Mouse (Mus musculus): ENCODE measurements at regions not wholly inside any gene's neighbourhood (a gene's known extent, or its start where the extent isn't known, plus 50 kb on each side); places are given as distances from the start of the nearest gene placed in this dataset.

DNA sequence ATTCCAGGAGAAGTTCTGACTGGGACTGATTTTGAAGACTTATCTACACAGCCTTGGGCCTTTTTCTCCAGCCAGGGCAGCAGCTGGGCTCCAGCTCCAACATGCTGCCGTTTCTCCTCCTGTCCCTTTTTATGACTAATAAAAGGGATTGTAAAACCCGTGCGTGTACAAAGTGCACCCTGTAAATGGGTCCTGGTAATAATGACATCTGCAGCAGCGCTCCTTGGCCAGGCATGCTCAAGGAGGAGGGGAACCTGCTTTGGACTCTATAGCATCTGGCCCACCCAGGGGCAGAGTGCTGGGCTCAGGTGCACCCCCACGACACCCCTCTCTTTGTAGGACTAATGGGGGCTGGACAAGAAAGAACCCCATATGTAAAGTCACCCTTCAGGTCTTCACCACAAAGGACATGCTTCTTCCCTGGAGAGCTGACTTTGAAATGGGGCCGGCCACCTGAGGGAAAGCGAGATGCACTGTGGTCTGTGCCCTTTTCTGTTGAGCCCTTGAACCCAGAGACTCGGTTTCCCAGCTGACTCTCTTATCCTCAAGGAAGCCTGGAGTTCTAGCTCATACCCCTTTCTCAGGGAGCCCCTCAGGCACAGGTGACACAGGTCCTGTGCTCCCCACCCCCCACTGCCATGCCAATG is 61.4 kb downstream of the Mrpl23 start:
- WGBS, result 82% methylated on average over 8 of the region's 8 CpGs
- Histone ChIP-seq H3K27ac (no peak overlapping the region), H3K4me3 (no peak overlapping the region), H3K36me3 (replicated peaks) (no peaks in the 10 kb centered on the region), H3K9me3 (no peaks in the 10 kb centered on the region), H3K27me3 (ENCODE audit: poor library complexity, severe bottlenecking) (no peaks in the 10 kb centered on the region), H3K4me1 (peaks cover 23% of the 10 kb centered on the region)
- DNase-seq (ENCODE audit: extremely low spot score, low spot score), result no peak

DNA sequence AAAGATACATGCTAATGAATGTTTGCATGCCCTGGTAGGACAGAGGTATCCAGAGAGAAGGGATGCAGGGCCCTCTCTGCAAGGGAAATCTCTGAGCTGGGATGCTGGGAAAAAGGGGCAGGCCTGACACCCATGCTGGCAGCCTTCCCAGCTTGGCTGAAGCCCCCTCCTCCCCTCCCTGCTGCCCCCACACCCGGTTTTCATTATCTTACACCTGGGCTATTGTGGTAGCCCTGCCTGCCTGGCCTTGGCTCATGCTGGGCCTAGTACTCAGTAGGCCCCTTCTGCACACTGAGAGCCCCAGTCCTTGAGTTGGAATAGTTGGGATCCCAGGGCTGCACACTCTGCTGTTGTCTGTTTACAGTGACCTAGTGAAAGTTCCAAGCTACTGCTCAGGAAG is 62.9 kb downstream of the Mrpl23 start:
- H3K27ac ChIP-seq, result 0 out of 2 replicates have a peak overlapping the region, but pooled peaks have one; percentile 56
- no peaks in the 10 kb centered on the region for H3K36me3 ChIP-seq (replicated peaks)
- WGBS, result 36% methylated on average over 1 of the region's 1 CpGs

DNA sequence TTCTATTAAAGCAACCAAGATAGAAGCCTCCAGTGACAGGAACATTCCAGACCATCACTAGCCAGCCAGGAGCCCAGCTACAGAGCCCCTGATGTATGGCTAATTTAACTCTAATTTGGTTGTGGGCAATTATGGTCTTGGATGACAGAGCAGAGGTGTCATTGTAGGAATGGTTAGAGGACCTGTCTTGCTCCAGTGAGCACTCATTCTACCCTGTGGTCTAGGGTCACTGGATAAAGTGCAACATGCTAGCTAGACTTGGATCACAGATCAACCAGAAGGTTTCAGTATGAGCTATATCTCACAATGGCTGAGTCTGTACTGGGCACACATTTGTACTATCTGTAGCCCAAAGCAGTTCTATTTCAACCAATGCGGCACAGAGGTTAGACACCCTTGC is 63.7 kb downstream of the Mrpl23 start:
- H3K4me3 ChIP-seq, result no peak overlapping the region
- H3K9me3 ChIP-seq, result no peaks in the 10 kb centered on the region
- DNase-seq (ENCODE audit: extremely low spot score, low spot score), result no peak
- no peaks in the 10 kb centered on the region; the same call in 1 of the 2 replicates for H3K27me3 ChIP-seq (ENCODE audit: poor library complexity, severe bottlenecking)
- no peaks in the 10 kb centered on the region for H3K36me3 ChIP-seq (replicated peaks)
- WGBS, result 92% methylated on average over 1 of the region's 1 CpGs
- peaks cover 32% of the 10 kb centered on the region for H3K4me1 ChIP-seq
- H3K27ac ChIP-seq, result no peak overlapping the region

More for the DNA sequence above, 62.9 kb downstream of the Mrpl23 start:
- Histone ChIP-seq H3K9me3 (no peaks in the 10 kb centered on the region), H3K4me3 (no peak overlapping the region), H3K4me1 (peaks cover 28% of the 10 kb centered on the region), H3K27me3 (ENCODE audit: poor library complexity, severe bottlenecking) (no peaks in the 10 kb centered on the region; the same call in 1 of the 2 replicates)
- DNase-seq (ENCODE audit: extremely low spot score, low spot score), result no peak

DNA sequence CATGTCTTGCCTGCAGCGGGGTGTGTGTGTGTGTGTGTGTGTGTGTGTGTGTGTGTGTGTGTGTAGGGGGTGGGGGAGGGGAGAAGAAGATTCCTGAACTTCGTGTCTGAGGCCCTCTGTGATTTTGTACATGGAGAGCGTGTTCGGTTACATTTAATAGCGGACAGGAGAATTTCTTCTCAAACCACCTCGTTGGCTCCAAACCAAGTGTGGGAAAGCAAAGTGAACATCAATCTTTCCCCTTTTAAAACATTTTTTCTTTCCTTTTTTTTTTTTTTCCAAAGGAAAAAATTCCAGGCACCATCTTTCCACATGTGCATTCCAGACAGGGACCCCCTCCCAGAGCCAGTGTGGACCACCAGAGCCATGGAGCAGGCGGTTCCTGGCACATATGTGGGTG is 65.5 kb downstream of the Mrpl23 start:
- H3K4me3 ChIP-seq, result no peak overlapping the region
- no peak for DNase-seq (ENCODE audit: extremely low spot score, low spot score)
- 92% methylated on average over 7 of the region's 7 CpGs for WGBS
- H3K9me3 ChIP-seq, result no peaks in the 10 kb centered on the region
- H3K4me1 ChIP-seq, result peaks cover 23% of the 10 kb centered on the region
- no peak overlapping the region for H3K27ac ChIP-seq
- no peaks in the 10 kb centered on the region; the same call in 1 of the 2 replicates for H3K27me3 ChIP-seq (ENCODE audit: poor library complexity, severe bottlenecking)
- H3K36me3 ChIP-seq (replicated peaks), result no peaks in the 10 kb centered on the region

DNA sequence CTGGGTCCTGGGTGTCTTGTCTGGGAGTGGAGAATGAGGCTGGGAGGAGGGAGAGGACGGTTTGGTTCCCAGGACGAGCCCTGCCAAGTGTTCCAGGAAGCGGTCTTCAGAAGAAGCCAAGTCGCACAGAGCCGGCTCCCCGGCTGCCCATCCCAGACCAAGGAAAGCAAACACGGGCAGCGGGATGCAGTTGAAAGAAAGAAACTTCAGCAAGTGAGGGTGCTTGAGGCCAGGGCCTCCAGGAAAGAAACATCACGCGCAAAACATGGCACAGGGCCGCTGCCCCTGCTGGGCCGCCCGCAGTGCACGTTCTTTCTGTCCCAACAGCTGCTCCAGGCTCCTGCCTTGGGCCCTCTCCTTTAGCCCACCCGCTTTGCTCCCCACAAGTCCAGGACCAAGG is 66.7 kb downstream of the Igf2 start:
- peak overlapping the region; percentile 20; the same call in 1 of the 2 replicates for H3K27ac ChIP-seq
- no peaks in the 10 kb centered on the region for H3K9me3 ChIP-seq
- WGBS, result 85% methylated on average over 15 of the region's 15 CpGs
- no peak for DNase-seq (ENCODE audit: extremely low spot score, low spot score)
- no peaks in the 10 kb centered on the region; the same call in 1 of the 2 replicates for H3K27me3 ChIP-seq (ENCODE audit: poor library complexity, severe bottlenecking)
- no peaks in the 10 kb centered on the region for H3K36me3 ChIP-seq (replicated peaks)
- peaks cover 16% of the 10 kb centered on the region for H3K4me1 ChIP-seq
- H3K4me3 ChIP-seq, result no peak overlapping the region

DNA sequence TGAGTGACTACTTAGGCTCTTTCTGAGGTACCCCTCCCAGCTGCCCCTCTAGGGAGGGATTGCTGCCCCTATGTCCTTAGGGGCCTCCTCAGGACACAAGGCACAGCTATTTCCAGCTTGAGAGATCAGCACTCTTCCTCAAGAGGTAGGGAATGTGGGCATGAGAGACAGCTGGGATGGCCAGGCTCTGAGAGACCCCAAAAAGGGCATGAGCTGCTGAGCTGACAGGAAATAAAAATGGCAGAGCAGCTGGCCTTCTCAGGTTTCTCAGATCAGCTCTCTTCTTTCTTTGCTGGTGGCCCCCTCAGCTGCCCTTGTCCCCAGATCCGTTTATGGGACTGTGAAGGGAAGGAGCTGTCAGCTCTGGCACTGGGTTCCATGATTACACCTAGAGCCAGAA is 66.2 kb downstream of the Igf2 start:
- Histone ChIP-seq H3K36me3 (replicated peaks) (no peaks in the 10 kb centered on the region), H3K27me3 (ENCODE audit: poor library complexity, severe bottlenecking) (no peaks in the 10 kb centered on the region; the same call in 1 of the 2 replicates), H3K27ac (peak overlapping the region; percentile 20; the same call in 1 of the 2 replicates), H3K9me3 (no peaks in the 10 kb centered on the region), H3K4me1 (peaks cover 11% of the 10 kb centered on the region), H3K4me3 (no peak overlapping the region)
- DNase-seq (ENCODE audit: extremely low spot score, low spot score), result no peak
- WGBS, result 53% methylated on average over 1 of the region's 1 CpGs

Data from forebrain, embryonic 10.5 days (tissue).